Mouse (Mus musculus) heart, adult 2 months (tissue): ENCODE measurements around the gene Tpm1.

Experiments used
- CTCF ChIP-seq: fragments of 200-600 bp; IDR thresholded peaks from 2 replicates; pipeline ENCODE4 v1.8.1; 2022; ENCODE audit warnings: antibody characterized with exemption, mild to moderate bottlenecking, moderate library complexity
- EP300 ChIP-seq: fragments of 200-500 bp; IDR thresholded peaks from 2 replicates; pipeline ENCODE4 v1.6.1; 2011; ENCODE audit warnings: low read depth, low read length, control low read depth; ENCODE audit not compliant: insufficient read depth
- POLR2A ChIP-seq: fragments of 200-500 bp; IDR thresholded peaks from 2 replicates; pipeline ENCODE4 v1.6.1; 2011; ENCODE audit warnings: mild to moderate bottlenecking, low read depth, low read length, control low read depth; ENCODE audit not compliant: insufficient read depth

DNA sequence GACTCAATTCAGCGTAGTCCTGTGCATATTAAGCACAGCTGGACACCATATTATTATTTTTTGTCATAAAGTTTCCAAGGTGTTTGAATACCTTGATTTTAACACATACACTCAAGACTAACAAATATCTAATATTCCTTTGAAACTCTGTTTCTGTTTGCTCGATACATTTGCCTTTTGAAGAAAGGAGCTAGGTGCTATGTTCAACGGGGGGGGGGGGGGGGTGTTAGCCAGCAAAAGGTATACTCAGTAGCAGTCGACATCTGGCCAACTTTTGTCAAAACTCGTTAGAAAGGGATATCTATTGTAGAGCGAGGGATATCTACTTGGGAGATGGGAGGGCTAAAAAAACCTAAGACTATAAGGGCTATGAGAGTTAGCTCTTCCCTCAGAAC, 6.4 kb downstream of the Tpm1 start:
- no peak for TF ChIP-seq POLR2A
- TF ChIP-seq CTCF: no peak
- no peak for TF ChIP-seq EP300
